Mouse (Mus musculus) MEL (cell line): ENCODE measurements around the gene Slc7a5. TPM values are rescaled to one million over a fixed set of nuclear protein-coding genes. Genes with fewer than 3 reads are reported as not detected.

Experiments
- DNase-seq: peaks from one replicate; pipeline ENCODE4 v3.0.0; 2011; ENCODE audit warnings: low read depth, low spot score
- H3K27ac ChIP-seq: 2 replicates; pipeline ENCODE4 v1.5.1; 2012; ENCODE audit warnings: low read depth, mild to moderate bottlenecking, control low read depth, low read length, moderate library complexity; ENCODE audit not compliant: control insufficient read depth
- H3K27me3 ChIP-seq, 2 experiments: fragments of 150-350 bp in 1 of 2; sonication (generic) in 1 of 2; 2 replicates each; pipeline ENCODE4 v1.6.1; 2012; ENCODE audit warnings: low read length in 2 of 2, mild to moderate bottlenecking in 2 of 2, improper control_type of control experiment in 1 of 2, moderate library complexity in 1 of 2; ENCODE audit not compliant: insufficient read depth in 2 of 2, control insufficient read depth in 1 of 2
- H3K36me3 ChIP-seq, 2 experiments: 2 replicates each; pipeline ENCODE4 v1.6.1; 2012 to 2014; ENCODE audit warnings: low read length in 2 of 2, improper control_type of control experiment in 1 of 2, inconsistent platforms in 1 of 2, mild to moderate bottlenecking in 1 of 2; ENCODE audit not compliant: insufficient read depth in 2 of 2, control insufficient read depth in 1 of 2
- H3K4me1 ChIP-seq, 2 experiments: fragments of 150-350 bp in 1 of 2; sonication (generic) in 1 of 2; 2 replicates each; pipeline ENCODE4 v1.6.1; 2012; ENCODE audit warnings: low read length in 2 of 2, improper control_type of control experiment in 1 of 2, mild to moderate bottlenecking in 1 of 2; ENCODE audit not compliant: insufficient read depth in 2 of 2, control insufficient read depth in 1 of 2
- H3K4me3 ChIP-seq, 2 experiments: fragments of 150-350 bp in 1 of 2; sonication (generic) in 1 of 2; 2 replicates each; pipeline ENCODE4 v1.5.1; 2012; ENCODE audit warnings: low read depth in 2 of 2, low read length in 2 of 2, mild to moderate bottlenecking in 2 of 2, moderate library complexity in 2 of 2, control low read depth in 1 of 2, improper control_type of control experiment in 1 of 2; ENCODE audit not compliant: control insufficient read depth in 1 of 2, insufficient read depth in 1 of 2
- H3K79me2 ChIP-seq: 2 replicates; pipeline ENCODE4 v1.6.1; 2012; ENCODE audit warnings: mild to moderate bottlenecking, low read length, moderate library complexity; ENCODE audit not compliant: control insufficient read depth, poor library complexity, insufficient read depth
- H3K9ac ChIP-seq: 2 replicates; pipeline ENCODE4 v1.6.1; 2012; ENCODE audit warnings: low read depth, mild to moderate bottlenecking, control low read depth, low read length, moderate library complexity; ENCODE audit not compliant: control insufficient read depth, poor library complexity, severe bottlenecking
- H3K9me3 ChIP-seq: fragments of 150-350 bp; sonication (generic); replicated peaks from 2 replicates; pipeline ENCODE4 v1.6.1; 2012; ENCODE audit warnings: mild to moderate bottlenecking, low read length, improper control_type of control experiment, moderate library complexity; ENCODE audit not compliant: insufficient read depth
- BHLHE40 ChIP-seq: IDR thresholded peaks from 2 replicates; pipeline ENCODE4 v1.6.1; 2012; ENCODE audit warnings: low read depth, mild to moderate bottlenecking, inconsistent platforms, low read length, improper control_type of control experiment, borderline replicate concordance
- CTCF ChIP-seq, 3 experiments: IDR thresholded peaks in 2 of 3; conservative IDR thresholded peaks in 1 of 3; 2 replicates each; pipeline ENCODE4 v1.5.1; 2011 to 2012; ENCODE audit warnings: low read length in 3 of 3, low read depth in 2 of 3, mild to moderate bottlenecking in 2 of 3, improper control_type of control experiment in 1 of 3, inconsistent platforms in 1 of 3, mixed read lengths in 1 of 3, moderate library complexity in 1 of 3; ENCODE audit not compliant: control insufficient read depth in 1 of 3, insufficient read depth in 1 of 3, poor library complexity in 1 of 3, severe bottlenecking in 1 of 3
- ETS1 ChIP-seq: IDR thresholded peaks from 2 replicates; pipeline ENCODE4 v1.6.1; 2012; ENCODE audit warnings: low read depth, mild to moderate bottlenecking, inconsistent platforms, low read length, improper control_type of control experiment, moderate library complexity
- GABPA ChIP-seq: IDR thresholded peaks from 2 replicates; pipeline ENCODE4 v1.6.1; 2012; ENCODE audit warnings: low read depth, mild to moderate bottlenecking, inconsistent platforms, low read length, improper control_type of control experiment, moderate library complexity
- GATA1 ChIP-seq: IDR thresholded peaks from 2 replicates; pipeline ENCODE4 v1.6.1; 2011; ENCODE audit warnings: low read depth, low read length, improper control_type of control experiment
- HCFC1 ChIP-seq: IDR thresholded peaks from 2 replicates; pipeline ENCODE4 v1.6.1; 2012; ENCODE audit warnings: low read depth, mild to moderate bottlenecking, inconsistent platforms, low read length, improper control_type of control experiment, moderate library complexity
- JUND ChIP-seq: IDR thresholded peaks from 2 replicates; pipeline ENCODE4 v1.6.1; 2011; ENCODE audit warnings: low read depth, mild to moderate bottlenecking, improper control_type of control experiment, low read length
- KAT2A ChIP-seq: conservative IDR thresholded peaks from 2 replicates; pipeline ENCODE4 v1.6.1; 2012; ENCODE audit warnings: low read depth, low read length, improper control_type of control experiment, inconsistent platforms
- MAX ChIP-seq: IDR thresholded peaks from 2 replicates; pipeline ENCODE4 v1.6.1; 2011; ENCODE audit warnings: low read length, improper control_type of control experiment
- MXI1 ChIP-seq: IDR thresholded peaks from 2 replicates; pipeline ENCODE4 v1.6.1; 2011; ENCODE audit warnings: mild to moderate bottlenecking, low read depth, low read length, improper control_type of control experiment
- MYB ChIP-seq: IDR thresholded peaks from 2 replicates; pipeline ENCODE4 v1.6.1; 2011; ENCODE audit warnings: mild to moderate bottlenecking, low read depth, low read length, improper control_type of control experiment
- MYC ChIP-seq: IDR thresholded peaks from 2 replicates; pipeline ENCODE4 v1.6.1; 2011; ENCODE audit warnings: low read depth, mild to moderate bottlenecking, low read length, improper control_type of control experiment, moderate library complexity
- NELFE ChIP-seq: IDR thresholded peaks from 2 replicates; pipeline ENCODE4 v1.6.1; 2011; ENCODE audit warnings: low read depth, low read length, improper control_type of control experiment
- NRF1 ChIP-seq: IDR thresholded peaks from 2 replicates; pipeline ENCODE4 v1.6.1; 2014; ENCODE audit warnings: low read depth, mild to moderate bottlenecking, inconsistent platforms, low read length, improper control_type of control experiment, moderate library complexity; ENCODE audit not compliant: poor library complexity, insufficient read depth, severe bottlenecking
- POLR2A ChIP-seq, 2 experiments: IDR thresholded peaks; 2 replicates each; pipeline ENCODE4 v1.6.1; 2011 to 2012; ENCODE audit warnings: low read length in 2 of 2, mild to moderate bottlenecking in 2 of 2, control low read depth in 1 of 2, improper control_type of control experiment in 1 of 2, low read depth in 1 of 2, moderate library complexity in 1 of 2; ENCODE audit not compliant: control insufficient read depth in 1 of 2, insufficient read depth in 1 of 2, poor library complexity in 1 of 2
- POLR2AphosphoS2 ChIP-seq: IDR thresholded peaks from 2 replicates; pipeline ENCODE4 v1.6.1; 2011; ENCODE audit warnings: low read length, improper control_type of control experiment
- RCOR1 ChIP-seq: IDR thresholded peaks from 2 replicates; pipeline ENCODE4 v1.6.1; 2012; ENCODE audit warnings: low read depth, mild to moderate bottlenecking, inconsistent platforms, low read length, improper control_type of control experiment
- TBP ChIP-seq: IDR thresholded peaks from 2 replicates; pipeline ENCODE4 v1.8.0; 2011; ENCODE audit warnings: low read depth, low read length, improper control_type of control experiment
- TCF12 ChIP-seq: IDR thresholded peaks from 2 replicates; pipeline ENCODE4 v1.6.1; 2014; ENCODE audit warnings: low read depth, mild to moderate bottlenecking, inconsistent platforms, low read length, improper control_type of control experiment, moderate library complexity
- UBTF ChIP-seq: IDR thresholded peaks from 2 replicates; pipeline ENCODE4 v1.6.1; 2012; ENCODE audit warnings: low read depth, mild to moderate bottlenecking, inconsistent platforms, low read length, improper control_type of control experiment, moderate library complexity, borderline replicate concordance; ENCODE audit not compliant: insufficient read depth
- USF1 ChIP-seq: IDR thresholded peaks from 2 replicates; pipeline ENCODE4 v1.6.1; 2014; ENCODE audit warnings: low read depth, mild to moderate bottlenecking, inconsistent platforms, low read length, improper control_type of control experiment, moderate library complexity
- ZNF384 ChIP-seq: IDR thresholded peaks from 2 replicates; pipeline ENCODE4 v1.6.1; 2012; ENCODE audit warnings: low read depth, mild to moderate bottlenecking, inconsistent platforms, low read length, improper control_type of control experiment
- polyA plus RNA-seq, 2 experiments: library from polyadenylated mRNA; stranded (reverse) in 1 of 2; unstranded in 1 of 2; fragments of >175 nt in 1 of 2; fragments of >200 nt in 1 of 2; gene quantifications; 2 replicates each; pipeline versions ENCODE4 v1.2.1 to v1.2.4; 2012; ENCODE audit warnings: low replicate concordance in 2 of 2, low read depth in 1 of 2; ENCODE audit not compliant: insufficient read length in 2 of 2, insufficient read depth in 1 of 2, missing spikeins in 1 of 2
- total RNA-seq: library from RNA; depleted of rRNA; stranded (reverse); fragments of 300-350 nt; gene quantifications from 2 replicates; pipeline ENCODE4 v1.2.3, GENCODE M21; 2012

Slc7a5 gene
- total and polyA plus RNA-seq, 3 experiments: 55.0 to 263 (median 108) TPM

DNA sequence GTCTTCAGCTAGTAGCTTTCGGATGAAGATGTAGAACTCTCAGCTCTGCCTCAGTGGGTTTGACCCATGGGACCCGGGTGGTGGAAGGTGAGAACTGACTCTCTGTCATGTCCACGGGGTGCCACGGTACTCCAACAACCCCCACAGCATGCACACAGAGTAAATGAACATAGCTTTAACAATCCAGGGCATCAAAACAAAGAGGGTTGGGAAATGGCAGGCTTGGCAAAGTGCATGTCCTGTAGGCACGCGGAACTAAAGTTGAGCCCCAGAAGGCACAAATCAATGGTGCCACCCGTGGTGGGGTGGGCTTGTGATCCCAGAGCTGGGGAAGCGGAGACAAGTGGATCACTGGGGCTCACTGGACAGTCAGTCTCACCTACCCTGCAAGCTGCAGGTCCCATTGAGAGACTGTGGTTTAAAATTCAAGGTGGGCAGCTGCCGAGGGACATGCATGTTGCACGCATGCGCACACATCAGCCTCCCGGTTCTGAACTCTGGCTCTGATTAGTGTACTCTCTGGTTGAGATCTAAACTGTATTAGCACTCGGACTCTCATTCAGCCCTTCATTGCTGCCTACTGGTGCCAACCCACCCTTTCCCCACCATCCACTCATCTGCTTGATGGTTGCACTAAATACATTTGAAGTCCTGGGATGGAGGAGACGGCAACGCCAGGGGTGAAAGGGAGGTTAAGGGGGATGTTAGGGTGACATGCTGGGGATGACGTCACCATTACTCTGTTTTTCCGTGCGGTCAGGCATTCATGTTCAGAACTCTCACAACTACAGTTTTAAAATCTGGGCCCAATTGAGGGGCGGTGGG lies 41.0 kb upstream of the Slc7a5 start:
- no peak for TF ChIP-seq CTCF (IDR thresholded peaks at IDR 0.05 in 2 of 3, conservative IDR thresholded peaks at IDR 0.05 in 1 of 3; ENCODE audit: control insufficient read depth in 1 of 3, insufficient read depth in 1 of 3, low read depth in 2 of 3, low read length in 3 of 3, poor library complexity in 1 of 3, severe bottlenecking in 1 of 3)
- TF ChIP-seq UBTF: no peak
- 0 out of 2 replicates have a peak, but pooled peaks have one; percentile 13 for TF ChIP-seq ETS1
- TF ChIP-seq BHLHE40: no peak
- TF ChIP-seq GATA1: no peak
- 0 out of 2 replicates have a peak, but pooled peaks have one; percentile 30 for TF ChIP-seq TBP
- no peak; the same call in 1 of the 2 replicates for TF ChIP-seq POLR2AphosphoS2
- TF ChIP-seq MAX: no peak; the same call in 1 of the 2 replicates
- TF ChIP-seq POLR2A (IDR thresholded peaks at IDR 0.05; ENCODE audit: control insufficient read depth in 1 of 2, insufficient read depth in 1 of 2, low read depth in 1 of 2, low read length in 2 of 2, poor library complexity in 1 of 2): peak in 1 of 2 experiments; percentile 22; a peak in 1 of 4 replicates
- no peak for TF ChIP-seq GABPA
- no peak for TF ChIP-seq MYB
- peak; percentile 21; the same call in 1 of the 2 replicates for TF ChIP-seq HCFC1
- TF ChIP-seq USF1: no peak
- TF ChIP-seq KAT2A: no peak
- peak; percentile 55 for TF ChIP-seq NELFE
- TF ChIP-seq JUND: 0 out of 2 replicates have a peak, but pooled peaks have one; percentile 51
- no peak for TF ChIP-seq MYC
- TF ChIP-seq ZNF384: no peak
- TF ChIP-seq TCF12: no peak
- peak; percentile 5 for TF ChIP-seq MXI1
- peak; percentile 68 for TF ChIP-seq NRF1
- no peak for TF ChIP-seq RCOR1
- Histone ChIP-seq H3K79me2 (peaks cover 25% of the 10 kb centered on the region), H3K36me3 (peaks cover 0 to 25% of the 10 kb centered on the region in 2 experiments; a peak in 2 of 4 replicates), H3K9ac (peak overlapping the region; percentile 72), H3K27ac (peak overlapping the region; percentile 58), H3K27me3 (no peaks in the 10 kb centered on the region), H3K4me1 (peaks cover 2 to 28% of the 10 kb centered on the region in 2 experiments; a peak in 3 of 4 replicates), H3K4me3 (peak overlapping the region; percentile 58 to 61), H3K9me3 (no peaks in the 10 kb centered on the region)
- peak; percentile 86 for DNase-seq
